Mouse (Mus musculus) WW6 (cell line): ENCODE measurements at regions not wholly inside any gene's neighbourhood (a gene's known extent, or its start where the extent isn't known, plus 50 kb on each side); places are given as distances from the start of the nearest gene placed in this dataset.

Source experiments
- DNase-seq: peaks from one replicate; pipeline ENCODE4 v3.0.0-alpha.2; 2013; ENCODE audit warnings: low read depth, low spot score

DNA sequence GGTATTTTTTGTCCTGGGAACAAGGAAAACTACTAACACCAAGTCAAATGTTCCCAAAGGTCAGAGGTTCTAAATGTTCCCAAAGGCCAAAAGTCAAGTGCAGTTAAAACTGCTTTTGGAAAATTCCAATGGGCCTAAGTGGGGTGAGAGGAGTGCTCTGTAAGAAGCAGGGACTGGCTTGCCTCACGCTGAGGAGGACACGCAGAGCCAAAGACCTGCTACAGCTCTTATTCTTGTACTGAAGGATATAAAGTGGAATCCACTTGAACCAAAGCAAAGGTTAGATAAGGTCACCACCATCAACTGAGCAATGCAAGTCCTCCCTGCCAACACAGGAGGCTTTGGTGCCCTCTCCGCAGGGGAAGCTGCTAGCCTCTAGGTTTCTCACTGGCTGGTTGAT lies 260.3 kb upstream of the Prok2 start:
- DNase-seq, result no peak

DNA sequence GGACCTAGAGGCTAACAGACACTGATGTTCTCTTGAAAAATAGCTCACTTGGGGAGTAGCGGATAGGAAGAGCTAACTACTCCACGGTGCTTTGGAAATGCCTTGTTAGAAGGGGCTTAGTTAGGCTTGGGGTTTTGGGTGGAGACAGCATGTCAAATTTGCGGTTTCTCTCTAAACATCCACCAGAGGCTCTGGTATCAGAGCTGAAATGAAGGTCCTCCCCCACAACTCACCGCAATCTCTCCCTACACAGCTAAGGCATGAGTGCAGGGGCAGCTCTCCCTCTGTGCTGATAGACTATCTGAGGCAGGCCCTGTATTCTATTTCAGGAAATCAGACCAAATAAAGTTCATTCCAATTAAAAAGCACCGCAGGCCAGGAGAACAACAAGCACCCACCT lies 259.1 kb upstream of the Prok2 start:
- DNase-seq, result no peak

DNA sequence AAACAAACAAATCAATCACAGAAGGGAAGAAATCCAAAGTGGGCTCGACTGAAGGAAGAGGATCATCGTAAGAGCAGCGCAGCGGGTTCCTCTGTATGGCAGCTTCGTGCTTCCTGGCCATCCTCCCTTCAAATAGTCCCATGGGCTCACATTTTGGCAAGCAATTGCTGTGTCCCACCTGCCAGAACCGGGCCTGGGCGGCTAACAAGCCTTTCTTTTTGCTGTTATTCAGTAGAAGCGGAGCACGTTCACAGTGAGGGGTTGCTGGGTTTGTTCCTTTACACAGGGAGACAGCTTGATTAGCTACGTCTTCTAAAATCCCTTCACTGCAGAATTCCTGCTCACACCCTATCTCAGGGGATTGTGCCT lies 258.6 kb upstream of the Prok2 start:
- no peak for DNase-seq

DNA sequence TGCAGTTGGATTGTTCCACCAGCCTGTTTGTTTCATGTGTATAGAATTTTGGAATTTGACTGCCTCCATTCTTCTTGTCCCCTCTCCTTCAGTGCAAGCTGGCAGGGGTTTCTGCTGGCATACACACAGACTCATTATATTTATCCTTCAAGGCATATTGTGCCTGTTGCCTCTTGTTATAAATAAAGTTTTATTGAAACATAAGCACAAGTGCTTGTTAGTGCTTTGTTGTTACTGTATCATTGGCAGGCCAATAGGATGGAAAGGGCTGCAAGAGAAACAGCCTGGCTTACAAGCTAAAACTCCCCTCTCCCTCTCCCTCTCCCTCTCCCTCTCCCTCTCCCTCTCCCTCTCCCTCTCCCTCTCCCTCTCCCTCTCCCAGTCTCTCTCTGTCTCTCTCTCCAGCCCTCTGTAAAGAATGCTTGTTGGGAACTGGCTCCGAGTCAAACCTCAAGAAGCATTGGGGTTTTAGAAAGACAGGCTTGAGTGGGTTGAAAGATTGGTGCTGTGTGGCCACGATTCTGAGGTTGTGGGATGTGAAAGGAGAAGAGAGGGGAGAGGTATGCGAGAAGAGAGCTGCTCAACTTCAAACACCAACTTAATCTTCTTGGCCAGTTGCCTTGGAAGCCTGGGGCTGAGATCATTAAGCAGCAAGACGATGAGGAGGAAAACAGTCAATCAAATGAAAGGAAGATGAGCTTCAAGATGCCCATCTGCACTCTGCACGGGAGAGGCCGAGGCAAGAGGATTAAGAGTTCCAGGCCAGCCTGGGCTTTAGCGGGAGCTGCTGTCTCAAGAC lies 258.1 kb upstream of the Prok2 start:
- no peak for DNase-seq

DNA sequence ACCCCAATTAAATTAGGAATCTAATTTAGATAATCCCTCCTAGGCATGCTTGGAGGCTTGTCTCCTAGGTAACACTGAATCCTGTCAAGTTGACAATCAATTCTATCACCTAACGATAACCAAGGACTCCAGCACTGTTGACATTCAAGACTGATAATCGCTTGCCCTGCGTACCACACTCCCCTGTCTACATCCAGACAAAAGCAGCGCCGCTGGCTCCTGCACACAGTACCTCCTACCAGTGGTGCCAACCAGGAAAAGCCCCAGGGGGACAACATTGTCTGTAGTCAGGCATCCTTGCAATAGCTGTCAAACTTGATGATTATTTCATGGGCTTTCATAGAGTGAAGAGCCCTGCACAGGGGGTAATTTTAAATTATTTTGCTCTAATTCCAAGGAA lies 253.4 kb upstream of the Prok2 start:
- DNase-seq, result no peak

DNA sequence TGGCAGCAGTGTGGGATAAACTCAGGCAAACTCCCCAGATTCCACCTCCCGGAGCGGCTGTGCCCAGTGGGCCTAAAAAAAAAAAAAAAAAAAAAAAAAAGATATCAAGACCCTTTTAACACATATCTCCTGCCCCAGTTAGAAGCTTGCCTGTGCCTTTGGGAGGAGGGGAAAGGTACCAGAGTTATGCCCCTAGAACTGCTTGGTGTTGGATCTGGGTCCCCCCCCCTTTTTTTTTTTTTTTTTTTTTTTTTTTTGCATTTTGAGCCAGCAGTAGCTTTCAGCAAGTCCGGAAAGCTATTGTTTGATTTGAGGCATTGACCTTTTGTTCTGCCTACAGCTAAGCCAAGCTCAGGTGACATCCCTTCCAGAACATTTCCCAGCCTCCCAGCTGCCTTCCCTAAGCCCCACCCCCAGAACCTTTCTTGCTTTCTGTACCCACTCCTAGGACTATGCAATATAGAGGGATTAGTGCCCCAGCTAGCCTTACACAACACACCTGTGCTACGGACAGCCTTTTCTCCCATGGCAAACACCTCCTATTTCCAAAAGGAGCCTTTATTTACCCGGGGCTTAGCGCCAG lies 252.1 kb upstream of the Prok2 start:
- no peak for DNase-seq

DNA sequence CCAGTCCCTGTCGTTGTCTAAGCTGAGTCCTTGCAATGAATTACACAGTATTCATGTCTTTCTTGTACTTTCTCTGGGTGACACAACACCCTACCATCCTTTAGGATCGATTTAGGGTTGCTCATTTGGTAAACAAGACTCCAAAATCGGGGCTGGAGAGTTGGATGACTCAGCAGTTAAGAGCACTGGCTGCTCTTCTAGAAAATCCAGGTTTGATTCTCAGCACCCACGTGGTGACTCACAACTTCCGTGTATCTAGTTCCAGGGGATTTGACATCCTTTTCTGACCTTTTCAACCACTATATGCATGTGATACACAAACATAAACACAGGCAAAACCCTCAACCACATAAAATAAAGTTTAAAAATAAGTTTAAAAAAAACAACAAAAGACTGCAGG lies 250.0 kb upstream of the Prok2 start:
- DNase-seq, result no peak

DNA sequence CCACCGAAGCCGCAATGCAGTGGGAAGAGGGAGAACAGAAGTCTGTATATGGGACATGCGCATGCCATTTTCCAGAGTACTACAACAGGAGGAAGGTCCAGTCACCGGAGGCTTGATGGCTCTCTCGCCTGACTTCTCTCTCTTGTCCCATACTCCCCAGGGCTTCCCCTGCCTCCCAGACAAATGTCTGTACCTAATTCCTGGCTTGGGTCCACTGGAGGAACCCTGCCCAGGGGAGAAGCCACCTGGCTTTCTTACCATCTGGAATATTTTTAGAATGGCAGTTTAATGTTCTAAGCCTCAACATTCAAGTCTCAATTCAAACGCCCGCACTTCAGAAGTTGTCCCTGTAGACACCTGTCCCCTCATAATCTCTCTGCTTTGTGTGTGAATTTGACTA lies 249.3 kb upstream of the Prok2 start:
- no peak for DNase-seq

DNA sequence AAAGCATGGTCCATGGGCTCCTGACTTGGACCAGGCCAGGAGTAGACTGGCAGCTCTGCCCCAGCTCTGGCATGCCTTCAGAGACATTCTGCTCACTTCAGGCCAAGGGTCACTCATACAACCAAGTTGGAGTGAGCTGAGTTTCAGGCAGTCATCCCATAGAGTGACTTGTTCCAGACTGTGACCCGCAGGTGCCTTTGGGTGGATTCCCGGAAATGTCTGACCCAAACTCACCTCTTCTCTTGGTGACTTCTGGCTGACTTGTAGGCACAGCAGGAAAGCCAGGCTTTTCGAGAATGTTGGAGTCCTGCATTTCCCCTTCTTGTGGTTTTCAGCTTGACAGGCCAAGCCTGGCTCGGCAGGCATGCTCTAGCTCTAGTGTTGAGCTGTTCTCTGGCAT lies 248.3 kb upstream of the Prok2 start:
- no peak for DNase-seq

DNA sequence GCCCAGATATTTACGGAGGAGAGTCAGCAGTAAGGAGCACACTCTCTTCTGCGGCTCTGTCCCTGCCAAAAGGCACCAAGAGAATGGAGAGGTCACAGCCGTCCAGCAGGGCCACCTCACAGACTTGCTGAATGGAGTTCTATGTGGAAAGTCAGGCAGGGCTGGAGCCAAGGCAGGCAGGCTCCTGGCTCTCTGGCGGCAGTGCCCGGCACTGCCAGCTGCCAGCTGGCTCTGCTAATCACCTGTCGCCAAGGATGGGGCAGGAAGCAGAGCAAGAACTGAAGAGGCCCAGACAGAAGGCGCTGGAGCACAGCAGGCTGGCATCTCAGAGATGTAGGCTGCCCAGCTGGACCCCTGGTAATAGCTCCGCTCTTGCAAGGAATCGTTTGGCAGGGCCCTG lies 245.2 kb upstream of the Prok2 start:
- DNase-seq, result no peak

DNA sequence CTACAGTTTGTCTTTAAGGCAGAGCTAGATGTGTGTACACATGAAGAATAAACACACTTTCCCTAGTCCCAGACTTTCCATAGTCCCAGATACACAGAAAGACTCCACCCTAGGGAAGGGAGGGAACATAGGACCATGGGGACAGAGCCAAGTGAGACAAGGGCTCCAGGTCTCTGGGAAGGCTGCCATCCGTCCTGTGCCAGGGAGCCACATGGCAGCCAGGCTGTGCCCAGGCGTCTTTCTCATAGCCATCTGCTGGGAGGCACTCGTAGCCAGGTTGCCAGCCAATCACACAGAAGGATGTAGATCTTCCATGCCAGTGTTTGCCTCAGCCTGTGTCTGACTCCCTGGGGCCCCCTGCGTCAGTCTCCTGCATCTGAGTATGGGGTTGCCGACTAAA lies 242.7 kb upstream of the Prok2 start:
- DNase-seq, result no peak

DNA sequence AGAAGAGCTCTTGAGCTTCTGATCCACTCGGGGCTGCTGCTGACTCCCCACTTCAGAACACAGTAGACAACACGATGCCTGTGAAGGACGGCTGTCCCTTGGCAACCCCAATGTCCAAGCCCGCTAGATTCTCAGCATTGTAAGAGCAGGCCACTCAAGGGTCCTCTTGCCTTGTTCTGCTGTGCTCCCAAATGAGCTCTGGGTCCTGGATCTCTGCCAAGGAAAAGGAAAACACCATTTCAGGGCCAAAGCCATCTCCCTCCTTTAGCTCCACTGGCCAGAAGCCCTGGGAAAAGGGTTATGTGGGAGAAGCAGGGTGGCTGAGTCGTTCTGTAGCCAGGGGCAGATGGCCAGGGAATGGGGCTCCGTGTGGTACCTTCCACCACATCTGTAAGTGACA lies 241.3 kb upstream of the Prok2 start:
- no peak for DNase-seq

DNA sequence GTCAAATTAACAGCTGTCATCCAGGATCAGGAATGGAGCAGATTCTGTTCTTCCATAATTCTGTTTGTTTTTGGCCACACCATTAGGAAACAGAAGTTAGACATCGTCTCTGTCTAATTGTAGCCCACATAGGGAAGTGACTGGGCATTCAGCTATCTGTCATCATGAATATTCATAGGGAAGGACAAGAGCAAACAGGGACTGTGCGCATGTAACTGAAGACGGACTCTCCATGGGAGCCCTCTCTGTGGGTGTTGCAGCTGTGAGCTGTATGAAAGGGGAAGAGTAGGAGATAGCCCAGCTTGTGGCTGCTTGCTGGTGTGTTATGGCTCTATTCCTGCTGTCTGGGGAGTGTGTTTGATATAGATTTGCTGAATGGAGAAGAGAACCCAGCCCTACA lies 238.3 kb upstream of the Prok2 start:
- DNase-seq, result no peak

DNA sequence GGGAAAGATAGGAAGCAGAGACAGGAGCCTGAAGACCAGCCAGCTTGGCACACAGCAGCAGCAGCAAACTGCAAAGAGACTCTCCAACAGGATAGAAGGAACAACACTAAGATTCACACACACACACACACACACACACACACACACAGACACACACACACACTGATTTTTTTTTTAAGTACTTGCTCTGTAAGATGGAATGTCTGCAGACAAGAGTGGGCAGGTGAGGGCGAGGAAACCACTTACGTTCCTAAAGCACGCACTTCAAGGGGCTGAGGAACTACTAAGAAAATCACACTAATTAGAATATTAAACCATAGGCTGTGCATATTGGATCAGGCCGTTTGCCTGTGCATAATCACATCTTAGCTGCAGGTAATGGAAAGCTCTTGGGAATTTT lies 237.8 kb upstream of the Prok2 start:
- no peak for DNase-seq

DNA sequence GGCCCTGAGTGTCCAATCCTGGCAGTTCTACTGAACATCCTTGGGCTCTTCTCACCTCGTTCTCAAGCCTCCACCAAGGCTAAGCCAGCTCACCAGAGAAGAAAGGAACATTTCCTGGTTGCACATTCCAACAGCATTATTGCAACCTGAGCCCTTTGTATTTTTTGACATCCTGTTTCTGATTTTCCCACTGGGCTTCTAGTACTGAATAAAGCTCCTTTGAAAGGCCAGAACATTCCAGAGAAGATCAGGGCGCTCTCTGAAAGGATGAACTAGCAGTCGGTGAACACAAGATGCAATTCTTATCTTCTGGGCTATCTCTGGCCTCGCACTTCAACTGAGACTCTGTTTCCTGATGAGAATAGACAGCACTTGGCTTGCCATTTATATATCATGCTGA lies 233.2 kb upstream of the Prok2 start:
- DNase-seq, result no peak

DNA sequence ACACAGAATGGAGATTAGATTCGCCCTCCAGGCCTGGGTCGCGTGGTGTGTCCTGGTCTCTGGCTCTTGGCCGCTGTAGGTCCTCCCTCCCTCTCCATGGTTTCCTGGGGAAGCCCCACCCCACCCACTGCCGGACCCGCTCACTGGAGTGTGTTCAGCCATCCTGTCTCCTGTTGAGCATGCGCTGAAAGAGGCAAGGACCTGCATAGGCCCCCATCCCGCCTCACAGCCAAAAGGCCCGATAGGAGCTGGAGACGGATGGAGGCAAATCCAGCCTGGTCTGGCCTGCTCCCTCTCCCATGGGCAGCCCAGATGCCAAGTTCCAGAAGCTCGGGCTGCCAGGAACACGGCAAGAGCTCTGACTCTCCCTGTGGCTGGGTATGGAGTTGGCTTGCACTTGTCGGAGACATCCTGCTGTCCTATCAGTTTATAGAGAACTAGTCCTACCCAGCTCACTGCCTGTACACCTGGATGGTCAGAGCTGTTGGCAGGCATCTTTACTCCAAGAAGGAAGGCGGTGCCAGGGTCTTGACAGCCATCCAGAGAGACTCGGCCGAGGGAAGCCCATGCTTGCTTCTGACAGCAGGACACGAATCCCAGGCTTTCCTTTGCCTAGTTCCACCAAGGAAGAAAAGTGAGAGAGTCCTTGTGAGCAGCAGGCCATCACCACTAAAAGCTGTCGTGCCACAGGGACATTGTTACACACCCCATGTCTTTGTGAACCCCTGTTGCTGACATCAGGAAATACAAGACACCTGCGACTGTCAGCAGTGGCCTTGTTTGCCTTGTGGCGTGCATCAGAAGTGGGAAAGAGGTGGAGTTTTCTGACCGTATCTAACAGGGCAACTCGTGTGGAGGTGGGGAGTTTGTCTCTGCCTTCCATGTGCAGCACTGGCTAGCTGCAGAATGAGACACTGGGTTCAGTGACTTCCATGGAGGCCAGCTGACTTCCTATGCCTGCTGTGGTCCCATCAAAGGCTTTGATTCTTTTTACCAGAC lies 228.9 kb upstream of the Prok2 start:
- DNase-seq, result no peak

DNA sequence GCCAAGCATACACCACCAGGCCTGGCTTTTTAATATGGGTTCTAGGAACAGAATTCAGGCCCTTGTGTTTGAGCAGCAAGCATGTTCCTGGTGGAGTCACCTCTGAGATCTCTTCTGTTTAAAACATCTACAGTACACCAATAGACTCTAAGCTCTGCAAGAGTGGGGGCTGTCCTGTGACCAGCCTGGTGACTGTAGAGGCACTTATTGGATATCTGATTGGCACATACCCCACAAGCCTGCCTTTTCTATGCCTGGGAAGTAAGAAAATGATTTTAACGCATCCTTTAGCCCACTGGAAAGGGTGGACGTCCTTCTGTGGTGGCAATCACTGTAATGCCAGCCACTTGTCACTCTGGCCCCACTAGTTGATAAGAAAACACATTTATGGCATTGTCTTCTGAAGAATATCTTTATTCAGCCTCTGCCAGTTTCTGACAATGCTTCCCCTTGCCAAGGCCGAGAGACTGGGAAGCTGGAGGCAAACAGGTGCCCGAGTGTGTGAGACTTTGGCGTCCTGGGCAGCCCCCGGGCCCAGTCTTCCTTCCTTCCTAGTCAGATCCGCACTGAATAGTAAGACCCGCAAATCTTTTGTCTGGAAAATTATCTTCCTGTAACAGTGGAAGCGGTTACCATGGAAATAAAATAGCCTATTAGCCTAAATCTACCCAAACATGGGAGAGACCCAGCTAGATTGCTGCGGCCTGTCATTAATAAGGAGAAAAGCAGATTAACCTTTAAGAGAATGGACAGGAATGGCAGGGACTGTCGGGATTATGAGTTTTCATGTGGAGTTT lies 228.0 kb upstream of the Prok2 start:
- DNase-seq, result no peak

DNA sequence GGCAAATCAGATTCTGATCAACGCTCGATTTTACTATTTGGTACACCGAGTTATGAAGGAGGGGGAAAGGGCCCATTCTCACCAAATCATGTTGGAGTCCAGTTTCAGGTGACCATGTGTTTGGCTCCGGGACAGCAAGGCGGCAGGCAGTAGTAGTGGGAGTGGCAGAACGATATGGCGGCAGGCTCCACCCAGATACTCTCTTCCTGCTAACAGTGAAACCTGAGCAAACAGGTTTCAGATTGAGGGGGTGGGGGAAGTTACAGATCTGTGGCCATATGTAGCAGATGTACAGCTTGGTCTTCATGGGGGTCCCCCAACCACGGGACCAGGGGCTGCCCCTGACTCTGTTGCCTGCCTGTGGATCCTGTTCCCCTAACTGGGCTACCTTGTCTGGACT lies 224.6 kb upstream of the Prok2 start:
- no peak for DNase-seq

DNA sequence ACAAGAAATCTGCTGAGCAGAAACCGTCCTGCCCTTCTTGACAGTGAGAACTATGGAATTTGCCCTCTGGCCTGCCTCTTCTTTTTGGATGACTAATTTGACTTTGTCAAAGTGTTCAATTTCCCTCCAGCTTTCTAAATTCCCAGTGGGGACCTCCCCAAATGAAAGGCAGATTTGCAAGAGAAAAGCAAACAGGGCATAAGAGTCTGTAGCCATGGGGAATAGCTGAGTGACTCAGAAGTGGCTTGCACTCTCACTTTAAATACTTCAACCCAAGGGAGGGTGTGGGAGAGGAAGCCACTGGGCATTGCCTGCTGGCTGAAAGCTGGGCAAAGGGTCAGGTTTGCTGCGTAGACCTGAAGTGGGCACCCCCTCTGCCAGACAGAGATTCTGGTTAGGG lies 220.7 kb upstream of the Prok2 start:
- no peak for DNase-seq

DNA sequence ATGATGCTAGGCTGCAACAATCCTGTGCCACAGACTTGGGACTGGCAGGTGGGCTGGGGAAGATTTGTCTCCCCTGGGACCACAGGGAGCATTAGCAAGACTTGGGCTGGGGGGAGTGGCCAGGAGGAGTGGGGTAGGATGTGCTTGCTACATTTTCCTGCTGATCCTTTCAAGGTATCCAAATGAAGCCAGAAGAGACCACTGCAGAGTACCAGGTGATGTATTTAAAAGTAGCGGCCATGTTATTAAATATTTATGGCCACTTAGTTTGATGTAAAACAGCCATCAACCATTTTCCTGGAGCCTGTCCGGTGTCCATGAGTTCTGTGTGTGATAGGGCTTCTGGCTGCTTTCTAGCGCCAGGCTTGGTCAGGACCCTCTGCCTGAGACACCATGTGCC lies 220.3 kb upstream of the Prok2 start:
- DNase-seq, result no peak

DNA sequence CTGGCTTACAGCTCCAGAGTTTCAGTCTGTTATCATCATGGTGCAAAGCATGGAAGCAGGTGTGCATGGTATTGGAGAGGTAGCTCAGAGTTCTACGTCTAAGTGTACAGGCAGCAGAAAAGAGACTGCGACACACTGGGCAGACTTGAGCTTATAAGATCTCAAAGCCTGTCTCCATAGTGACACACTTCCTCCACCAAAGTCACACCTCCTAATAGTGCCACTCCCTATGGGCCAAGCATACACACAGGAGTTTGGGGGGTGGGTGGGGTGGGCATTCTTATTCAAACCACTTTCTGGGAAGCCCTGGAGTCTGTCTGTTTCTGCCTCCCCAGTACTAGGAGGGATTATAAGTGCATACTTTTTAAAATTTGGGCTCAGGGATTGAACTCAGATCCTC lies 219.5 kb upstream of the Prok2 start:
- DNase-seq, result no peak

DNA sequence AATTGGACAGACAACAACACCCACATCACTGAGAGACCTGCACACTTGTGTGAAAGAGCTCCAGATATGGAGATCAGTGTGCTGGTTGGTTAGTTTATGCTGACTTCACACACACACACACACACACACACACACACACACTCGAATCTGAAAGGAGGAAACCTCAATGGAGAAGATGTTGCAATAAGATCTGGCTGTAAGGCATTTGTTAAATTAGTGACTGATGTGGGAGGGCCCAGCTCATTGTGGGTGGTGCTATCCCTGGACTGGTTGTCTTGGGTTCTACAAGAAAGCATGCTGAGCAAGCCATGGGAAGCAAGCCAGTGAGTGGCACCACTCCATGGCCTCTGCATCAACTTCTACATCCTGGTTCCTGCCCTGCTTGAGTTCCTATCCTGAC lies 216.8 kb upstream of the Prok2 start:
- DNase-seq, result no peak
